Mouse (Mus musculus) frontal cortex, postnatal 14 days (tissue): ENCODE data around the gene Ung.

Experiments
- DNase-seq, 2 experiments: peaks; one replicate each; pipeline ENCODE4 v3.0.0; 2022; ENCODE audit warnings: low spot score in 2 of 2

Gene Ung

GRCm38 (mm10) chr5:114170345-114170744, 40.2 kb downstream of the Ung start:
- no peak for DNase-seq

GRCm38 (mm10) chr5:114172936-114173335, 42.8 kb downstream of the Ung start:
- no peak for DNase-seq

- no peak for DNase-seq
Measured at GRCm38 (mm10) chr5:114173458-114173857, 43.3 kb downstream of the Ung start.

- no peak for DNase-seq
Measured at GRCm38 (mm10) chr5:114173877-114174581, 43.8 kb downstream of the Ung start.

- no peak for DNase-seq
Measured at GRCm38 (mm10) chr5:114174639-114175038, 44.5 kb downstream of the Ung start.

GRCm38 (mm10) chr5:114175596-114176171, 45.5 kb downstream of the Ung start:
- peak; percentile 63 to 69 for DNase-seq

- DNase-seq, result no peak
Measured at GRCm38 (mm10) chr5:114176548-114177400, 46.6 kb downstream of the Ung start.

- no peak for DNase-seq
Measured at GRCm38 (mm10) chr5:114177966-114178719, 48.0 kb downstream of the Ung start.

- DNase-seq, result no peak
Measured at GRCm38 (mm10) chr5:114179541-114179940, 49.4 kb downstream of the Ung start.

GRCm38 (mm10) chr5:114183493-114183892, 53.3 kb downstream of the Ung start:
- no peak for DNase-seq

- DNase-seq, result no peak
Measured at GRCm38 (mm10) chr5:114187108-114187507, 56.9 kb downstream of the Ung start.
